Mouse (Mus musculus) neural tube, embryonic 11.5 days (tissue): ENCODE data around the gene Ssb. TPM values are rescaled to one million over a fixed set of nuclear protein-coding genes. Genes with fewer than 3 reads are reported as not detected.

Source experiments
- ATAC-seq: fragments of 200-750 bp; cut with Nextera tagmentation; 2 replicates; pipeline ENCODE4 v1.8.0; 2017; ENCODE audit warnings: moderate number of reproducible peaks, mild to moderate bottlenecking, moderate TSS enrichment, moderate library complexity; ENCODE audit not compliant: insufficient read depth, low FRiP score, low TSS enrichment
- DNase-seq: peaks from one replicate; pipeline ENCODE4 v3.0.0-alpha.2; 2015; ENCODE audit warnings: low spot score
- H3K27ac ChIP-seq: fragments of 300-500 bp; sonication (generic); 2 replicates; pipeline ENCODE4 v1.5.1; 2014; ENCODE audit warnings: low read depth, mild to moderate bottlenecking, low read length
- H3K27me3 ChIP-seq: fragments of 300-500 bp; sonication (generic); 2 replicates; pipeline ENCODE4 v1.6.1; 2014; ENCODE audit warnings: mild to moderate bottlenecking, low read length, mixed read lengths; ENCODE audit not compliant: control insufficient read depth, insufficient read depth
- H3K36me3 ChIP-seq: fragments of 300-500 bp; sonication (generic); 2 replicates; pipeline ENCODE4 v1.6.1; 2014; ENCODE audit warnings: mild to moderate bottlenecking, low read length, moderate library complexity, mixed read lengths; ENCODE audit not compliant: control insufficient read depth, insufficient read depth
- H3K4me1 ChIP-seq: fragments of 300-500 bp; sonication (generic); 2 replicates; pipeline ENCODE4 v1.6.1; 2014; ENCODE audit warnings: low read length, mixed read lengths; ENCODE audit not compliant: control insufficient read depth, insufficient read depth
- H3K4me2 ChIP-seq: fragments of 300-500 bp; sonication (generic); 2 replicates; pipeline ENCODE4 v1.6.1; 2014; ENCODE audit warnings: low read depth, mild to moderate bottlenecking, moderate library complexity
- H3K4me3 ChIP-seq: fragments of 300-500 bp; sonication (generic); 2 replicates; pipeline ENCODE4 v1.5.1; 2014; ENCODE audit warnings: low read depth, low read length
- H3K9ac ChIP-seq: fragments of 300-500 bp; sonication (generic); 2 replicates; pipeline ENCODE4 v1.6.1; 2014; ENCODE audit warnings: mild to moderate bottlenecking, low read length
- H3K9me3 ChIP-seq: fragments of 300-500 bp; sonication (generic); 2 replicates; pipeline ENCODE4 v1.6.1; 2016; ENCODE audit warnings: low read length; ENCODE audit not compliant: control insufficient read depth
- WGBS: fragments of 180-500 bp; shearing (Covaris S2); extraction: QIAGEN DNeasy Blood & Tissue Kit; methylation state at CpG from one replicate; pipeline ENCODE4 v1.1.7; 2014; 5-methylcytosine and 5-hydroxymethylcytosine counted together
- polyA plus RNA-seq: library from polyadenylated mRNA; unstranded; fragments of >200 nt; fragmentation: Nextera tagmentation; extraction: Ambion mirVana; gene quantifications from 2 replicates; pipeline ENCODE4 v1.2.1, GENCODE M21; 2014

Gene Ssb
- polyA plus RNA-seq, 1 experiment from 2014 or later, result 378 TPM

- Histone ChIP-seq H3K36me3 (peaks cover 2% of the 10 kb centered on the region; the same call in 1 of the 2 replicates), H3K27me3 (no peaks in the 10 kb centered on the region), H3K27ac (no peak overlapping the region), H3K9me3 (no peaks in the 10 kb centered on the region), H3K4me1 (no peaks in the 10 kb centered on the region; the same call in 1 of the 2 replicates), H3K4me2 (no peak overlapping the region), H3K4me3 (no peak overlapping the region), H3K9ac (no peak overlapping the region)
- DNase-seq, result no peak
- WGBS, result 67% methylated on average over 2 of the region's 2 CpGs
- ATAC-seq, result no peak
Observed at GRCm38 (mm10) chr2:69826380-69826779, 35.0 kb upstream of the Ssb start.

DNA sequence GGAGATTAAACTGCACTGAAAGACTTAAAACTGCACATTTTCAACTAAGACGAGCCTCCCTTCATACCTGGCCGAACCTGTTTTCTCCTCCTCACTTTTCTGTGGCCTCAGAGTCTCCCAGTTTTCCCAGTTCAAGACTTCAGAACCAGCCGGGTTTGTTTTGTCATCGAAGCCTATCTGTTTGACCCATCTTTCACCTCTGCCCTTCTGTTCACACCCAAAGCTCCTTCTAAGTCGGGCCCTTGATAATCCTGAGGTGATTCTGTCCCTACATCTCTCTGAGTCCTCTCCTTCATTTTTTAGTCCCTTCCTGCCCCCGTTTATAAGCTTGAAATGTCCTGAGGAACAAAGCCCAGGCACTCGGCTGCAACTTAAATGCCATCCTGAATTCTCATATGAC lies 33.3 kb upstream of the Ssb start:
- no peak for DNase-seq
- ATAC-seq, result no peak
- no peak overlapping the region for H3K9ac ChIP-seq
- no peak overlapping the region for H3K4me2 ChIP-seq
- no peaks in the 10 kb centered on the region; the same call in 1 of the 2 replicates for H3K4me1 ChIP-seq
- no peaks in the 10 kb centered on the region for H3K27me3 ChIP-seq
- no peaks in the 10 kb centered on the region for H3K9me3 ChIP-seq
- H3K36me3 ChIP-seq, result peaks cover 2% of the 10 kb centered on the region; the same call in 1 of the 2 replicates
- no peak overlapping the region for H3K4me3 ChIP-seq
- H3K27ac ChIP-seq, result no peak overlapping the region
- WGBS, result 58% methylated on average over 7 of the region's 7 CpGs

DNA sequence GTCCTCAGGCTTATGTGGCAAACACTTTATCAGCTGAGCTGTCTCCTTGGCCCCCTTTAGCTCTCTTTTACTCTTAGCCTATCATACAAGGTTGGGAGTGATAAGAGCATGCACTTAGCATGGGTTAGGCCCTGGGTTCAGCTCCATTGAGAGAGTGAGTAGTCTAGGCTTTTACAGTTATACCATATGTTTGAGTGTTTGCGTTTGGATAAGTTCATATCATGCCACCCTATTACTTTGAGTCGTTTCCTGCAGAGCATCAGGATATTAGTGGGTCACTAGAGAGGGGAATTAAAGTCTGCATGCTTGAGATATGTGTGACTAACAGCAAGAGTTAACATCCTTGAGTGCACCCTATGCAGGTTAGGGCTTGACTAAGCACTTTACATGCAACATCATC lies 31.7 kb upstream of the Ssb start:
- no peak for ATAC-seq
- H3K36me3 ChIP-seq, result peaks cover 2% of the 10 kb centered on the region; the same call in 1 of the 2 replicates
- no peaks in the 10 kb centered on the region; the same call in 1 of the 2 replicates for H3K4me1 ChIP-seq
- H3K4me3 ChIP-seq, result no peak overlapping the region
- no peaks in the 10 kb centered on the region for H3K27me3 ChIP-seq
- DNase-seq, result no peak
- H3K9ac ChIP-seq, result no peak overlapping the region
- 89% methylated on average over 2 of the region's 2 CpGs for WGBS
- no peak overlapping the region for H3K4me2 ChIP-seq
- H3K27ac ChIP-seq, result no peak overlapping the region
- no peaks in the 10 kb centered on the region for H3K9me3 ChIP-seq

DNA sequence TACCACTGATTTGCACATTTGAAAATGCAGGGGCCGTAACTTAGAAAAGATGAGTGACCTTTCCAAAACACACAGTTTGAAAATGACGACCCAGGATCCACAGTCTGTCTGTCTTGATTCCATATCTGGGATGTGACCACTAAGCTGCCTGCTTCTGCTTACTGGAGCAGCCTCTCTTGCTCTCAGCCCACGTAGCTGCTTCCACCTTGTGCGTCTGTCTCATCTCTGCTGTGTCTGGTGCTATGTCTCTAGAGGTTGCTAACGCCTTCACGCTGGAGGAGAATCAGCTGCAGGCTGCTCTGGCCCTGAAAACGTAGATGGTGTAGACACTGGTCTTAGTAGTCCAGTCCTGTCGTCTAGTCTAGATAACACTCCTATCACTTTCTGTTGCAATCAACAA lies 31.2 kb upstream of the Ssb start:
- peaks cover 2% of the 10 kb centered on the region; the same call in 1 of the 2 replicates for H3K36me3 ChIP-seq

GRCm38 (mm10) chr2:69837244-69837967 lies 24.0 kb upstream of the Ssb start:
- WGBS, result 85% methylated on average over 6 of the region's 7 CpGs
- Histone ChIP-seq H3K4me2 (no peak overlapping the region), H3K36me3 (no peaks in the 10 kb centered on the region; the same call in 1 of the 2 replicates), H3K27ac (no peak overlapping the region), H3K4me1 (no peaks in the 10 kb centered on the region), H3K9ac (no peak overlapping the region), H3K9me3 (no peaks in the 10 kb centered on the region), H3K27me3 (no peaks in the 10 kb centered on the region), H3K4me3 (no peak overlapping the region)
- ATAC-seq, result no peak
- DNase-seq, result no peak

More for the DNA sequence above, 31.2 kb upstream of the Ssb start:
- no peak for DNase-seq
- H3K4me1 ChIP-seq, result no peaks in the 10 kb centered on the region; the same call in 1 of the 2 replicates
- H3K27ac ChIP-seq, result no peak overlapping the region
- H3K4me3 ChIP-seq, result no peak overlapping the region
- H3K4me2 ChIP-seq, result no peak overlapping the region
- H3K9me3 ChIP-seq, result no peaks in the 10 kb centered on the region
- H3K9ac ChIP-seq, result no peak overlapping the region
- H3K27me3 ChIP-seq, result no peaks in the 10 kb centered on the region
- ATAC-seq, result no peak
- 90% methylated on average over 8 of the region's 8 CpGs for WGBS

- no peaks in the 10 kb centered on the region for H3K27me3 ChIP-seq
- no peak overlapping the region for H3K27ac ChIP-seq
- H3K9ac ChIP-seq, result no peak overlapping the region
- H3K4me1 ChIP-seq, result no peaks in the 10 kb centered on the region
- WGBS, result 38% methylated on average over 3 of the region's 3 CpGs
- no peak for ATAC-seq
- H3K9me3 ChIP-seq, result no peaks in the 10 kb centered on the region
- H3K4me2 ChIP-seq, result no peak overlapping the region
- DNase-seq, result no peak
- H3K4me3 ChIP-seq, result no peak overlapping the region
- H3K36me3 ChIP-seq, result no peaks in the 10 kb centered on the region; the same call in 1 of the 2 replicates
Observed at GRCm38 (mm10) chr2:69837996-69838395, 23.4 kb upstream of the Ssb start.

- no peak overlapping the region for H3K27ac ChIP-seq
- no peaks in the 10 kb centered on the region for H3K27me3 ChIP-seq
- H3K36me3 ChIP-seq, result no peaks in the 10 kb centered on the region; the same call in 1 of the 2 replicates
- H3K4me1 ChIP-seq, result no peaks in the 10 kb centered on the region
- H3K4me2 ChIP-seq, result no peak overlapping the region
- H3K9ac ChIP-seq, result no peak overlapping the region
- H3K9me3 ChIP-seq, result no peaks in the 10 kb centered on the region
- ATAC-seq (no peak), DNase-seq (no peak)
- H3K4me3 ChIP-seq, result no peak overlapping the region
Observed at GRCm38 (mm10) chr2:69838707-69839106, 22.7 kb upstream of the Ssb start.

DNA sequence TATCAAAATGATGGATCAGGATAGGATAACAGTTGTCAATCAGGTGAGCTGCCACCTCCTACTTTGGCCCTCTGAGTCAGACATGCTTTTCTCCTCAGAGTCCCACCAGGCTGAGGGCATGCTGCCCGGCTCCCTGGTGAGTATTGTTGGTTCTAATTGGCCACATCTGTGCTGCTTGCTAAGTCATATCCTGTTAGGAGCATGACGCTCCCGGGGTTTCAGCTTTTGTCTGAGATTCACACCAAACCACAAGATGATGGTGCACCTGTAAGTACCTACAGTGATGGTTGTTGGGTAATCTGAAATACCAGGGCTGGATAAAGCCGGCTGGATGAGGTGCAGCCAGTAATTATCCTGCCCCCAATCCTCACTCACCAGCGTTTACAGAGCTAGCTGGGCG lies 21.1 kb upstream of the Ssb start:
- no peak for DNase-seq
- H3K4me1 ChIP-seq, result no peaks in the 10 kb centered on the region
- H3K9ac ChIP-seq, result no peak overlapping the region
- no peak overlapping the region for H3K27ac ChIP-seq
- no peak for ATAC-seq
- no peaks in the 10 kb centered on the region for H3K27me3 ChIP-seq
- H3K9me3 ChIP-seq, result no peaks in the 10 kb centered on the region
- H3K36me3 ChIP-seq, result no peaks in the 10 kb centered on the region; the same call in 1 of the 2 replicates
- no peak overlapping the region for H3K4me3 ChIP-seq
- WGBS, result 27% methylated on average over 6 of the region's 6 CpGs
- H3K4me2 ChIP-seq, result no peak overlapping the region

DNA sequence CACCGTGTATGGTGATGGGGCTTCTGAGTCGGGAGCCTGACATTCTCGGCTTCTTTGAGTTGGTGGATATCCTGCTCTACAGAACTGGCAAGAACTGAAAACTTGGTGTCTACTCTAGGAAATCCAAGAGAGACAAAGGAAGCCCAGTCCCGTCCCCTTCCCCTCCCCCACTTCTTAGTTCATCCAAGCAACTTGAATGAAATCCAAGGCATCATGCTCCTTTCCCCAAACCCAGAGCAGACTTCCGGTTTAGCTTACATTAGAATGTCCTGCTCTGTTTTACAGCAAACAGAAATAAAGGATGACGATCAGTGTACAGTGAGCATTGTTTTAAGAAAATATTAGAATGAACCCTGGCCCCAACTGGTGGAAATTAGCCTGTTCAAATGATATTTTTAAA lies 12.1 kb upstream of the Ssb start:
- no peak overlapping the region for H3K4me2 ChIP-seq
- H3K36me3 ChIP-seq, result no peaks in the 10 kb centered on the region
- 78% methylated on average over 6 of the region's 6 CpGs for WGBS
- H3K27me3 ChIP-seq, result no peaks in the 10 kb centered on the region
- no peak overlapping the region for H3K9ac ChIP-seq
- ATAC-seq, result no peak
- no peaks in the 10 kb centered on the region for H3K9me3 ChIP-seq
- H3K4me1 ChIP-seq, result no peaks in the 10 kb centered on the region
- no peak overlapping the region for H3K4me3 ChIP-seq
- no peak for DNase-seq
- no peak overlapping the region for H3K27ac ChIP-seq
